Mouse (Mus musculus) G1E-ER4 (cell line): ENCODE measurements around the gene Mad2l2. TPM values are rescaled to one million over a fixed set of nuclear protein-coding genes. Genes with fewer than 3 reads are reported as not detected.

Experiments used
- GATA1 ChIP-seq: IDR thresholded peaks from one replicate; pipeline ENCODE4 v1.8.0; 2012; ENCODE audit warnings: low read length, inconsistent platforms
- polyA plus RNA-seq: library from polyadenylated mRNA; stranded (reverse); fragments of >175 nt; gene quantifications from 2 replicates; pipeline ENCODE4 v1.2.3, GENCODE M21; 2012

Gene Mad2l2
- polyA plus RNA-seq, 1 experiment, result 35.5 TPM

GRCm38 (mm10) chr4:148173811-148174494, 43.8 kb downstream of the Mad2l2 start:
- no peak for TF ChIP-seq GATA1

GRCm38 (mm10) chr4:148174495-148174862, 44.3 kb downstream of the Mad2l2 start:
- TF ChIP-seq GATA1, result no peak

GRCm38 (mm10) chr4:148177716-148178115, 47.5 kb downstream of the Mad2l2 start:
- no peak for TF ChIP-seq GATA1

GRCm38 (mm10) chr4:148181483-148181882, 51.3 kb downstream of the Mad2l2 start:
- TF ChIP-seq GATA1, result no peak

- no peak for TF ChIP-seq GATA1
These were observed 52.2 kb downstream of the Mad2l2 start for GRCm38 (mm10) chr4:148182363-148182762.

GRCm38 (mm10) chr4:148184564-148184963, 54.4 kb downstream of the Mad2l2 start:
- no peak for TF ChIP-seq GATA1

- no peak for TF ChIP-seq GATA1
These were observed 55.6 kb downstream of the Mad2l2 start for GRCm38 (mm10) chr4:148185819-148186218.

GRCm38 (mm10) chr4:148192707-148193245, 62.6 kb downstream of the Mad2l2 start:
- no peak for TF ChIP-seq GATA1

- TF ChIP-seq GATA1, result no peak
These were observed 64.2 kb downstream of the Mad2l2 start for GRCm38 (mm10) chr4:148194400-148194799.

Other genes with a start within 250 kb of the Mad2l2 start
- 17.0 and 21.7 TPM in 2 replicates for gene Mfn2, start 225.7 kb upstream of the Mad2l2 start, polyA plus RNA-seq
- 1.9 TPM in 2 replicates for gene Plod1, start 193.6 kb upstream of the Mad2l2 start, polyA plus RNA-seq
- 71.1 and 78.9 TPM in 2 replicates for gene 2510039O18Rik, start 189.5 kb upstream of the Mad2l2 start, polyA plus RNA-seq
- gene Nppb, start 144.6 kb upstream of the Mad2l2 start, polyA plus RNA-seq, result not detected in 2 replicates
- gene Nppa, start 129.7 kb upstream of the Mad2l2 start, polyA plus RNA-seq, result not detected in 2 replicates
- 3.5 and 4.1 TPM in 2 replicates for gene Clcn6, start 91.6 kb upstream of the Mad2l2 start, polyA plus RNA-seq
- 9.9 and 11.2 TPM in 2 replicates for gene Mthfr, start 91.3 kb upstream of the Mad2l2 start, polyA plus RNA-seq
- gene Agtrap, start 42.4 kb upstream of the Mad2l2 start, polyA plus RNA-seq, result 3.1 and 3.2 TPM in 2 replicates
- not detected in 2 replicates for gene Draxin, start 314 bp downstream of the Mad2l2 start, polyA plus RNA-seq
- 68.5 and 76.1 TPM in 2 replicates for gene Fbxo6, start 21.8 kb downstream of the Mad2l2 start, polyA plus RNA-seq
- 4.6 and 4.8 TPM in 2 replicates for gene Fbxo44, start 30.1 kb downstream of the Mad2l2 start, polyA plus RNA-seq
- gene Fbxo2, start 30.2 kb downstream of the Mad2l2 start, polyA plus RNA-seq, result 0.55 and 0.86 TPM in 2 replicates
- gene Disp3, start 157.6 kb downstream of the Mad2l2 start, polyA plus RNA-seq, result 0.01 and 0.06 TPM in 2 replicates